Mouse (Mus musculus): ENCODE results near the gene Pofut1. TPM values are rescaled to one million over a fixed set of nuclear protein-coding genes. Genes with fewer than 3 reads are reported as not detected.

Pofut1 gene
- polyA plus RNA-seq, 1 experiment from 2014 or later: 5.7 TPM

- H3K27ac ChIP-seq (replicated peaks): no peak overlapping the region
- no peaks in the 10 kb centered on the region for H3K4me1 ChIP-seq
- 0 out of 2 replicates have a peak, but pooled peaks cover 2% of the 10 kb centered on the region for H3K36me3 ChIP-seq
- H3K4me2 ChIP-seq (replicated peaks): no peak overlapping the region
- H3K9me3 ChIP-seq: no peaks in the 10 kb centered on the region
- no peak for ATAC-seq (replicated peaks)
- H3K9ac ChIP-seq (replicated peaks): no peak overlapping the region
- 87% methylated on average over 3 of the region's 3 CpGs for WGBS
- no peak overlapping the region for H3K4me3 ChIP-seq
- H3K27me3 ChIP-seq: no peaks in the 10 kb centered on the region
These were observed 22.8 kb upstream of the Pofut1 start for GRCm38 (mm10) chr2:153218516-153218915.

- Histone ChIP-seq H3K27me3 (no peaks in the 10 kb centered on the region), H3K9ac (replicated peaks) (no peak overlapping the region), H3K4me1 (peaks cover 12% of the 10 kb centered on the region), H3K27ac (replicated peaks) (no peak overlapping the region), H3K36me3 (0 out of 2 replicates have a peak, but pooled peaks cover 2% of the 10 kb centered on the region), H3K9me3 (no peaks in the 10 kb centered on the region), H3K4me3 (no peak overlapping the region), H3K4me2 (replicated peaks) (no peak overlapping the region)
- ATAC-seq (replicated peaks): no peak
- 89% methylated on average over 4 of the region's 4 CpGs for WGBS
These were observed 19.7 kb upstream of the Pofut1 start for GRCm38 (mm10) chr2:153221620-153222019.

GRCm38 (mm10) chr2:153222130-153222529 is 19.2 kb upstream of the Pofut1 start:
- Histone ChIP-seq H3K9ac (replicated peaks) (no peak overlapping the region), H3K36me3 (0 out of 2 replicates have a peak, but pooled peaks cover 2% of the 10 kb centered on the region), H3K27ac (replicated peaks) (no peak overlapping the region), H3K4me2 (replicated peaks) (no peak overlapping the region), H3K4me1 (peaks cover 12% of the 10 kb centered on the region), H3K4me3 (no peak overlapping the region), H3K9me3 (no peaks in the 10 kb centered on the region), H3K27me3 (no peaks in the 10 kb centered on the region)
- no peak for ATAC-seq (replicated peaks)

- ATAC-seq (replicated peaks): no peak
- no peak overlapping the region for H3K27ac ChIP-seq (replicated peaks)
- 94% methylated on average over 2 of the region's 2 CpGs for WGBS
- peaks cover 5% of the 10 kb centered on the region; the same call in 1 of the 2 replicates for H3K36me3 ChIP-seq
- no peaks in the 10 kb centered on the region for H3K9me3 ChIP-seq
- H3K9ac ChIP-seq (replicated peaks): no peak overlapping the region
- no peak overlapping the region for H3K4me2 ChIP-seq (replicated peaks)
- no peak overlapping the region for H3K4me3 ChIP-seq
- H3K27me3 ChIP-seq: no peaks in the 10 kb centered on the region
- peaks cover 12% of the 10 kb centered on the region for H3K4me1 ChIP-seq
These were observed 18.8 kb upstream of the Pofut1 start for GRCm38 (mm10) chr2:153222566-153222965.

- WGBS: 4% methylated on average over 31 of the region's 31 CpGs
- peak; percentile 91 for ATAC-seq (replicated peaks)
- Histone ChIP-seq H3K4me1 (peaks cover 12% of the 10 kb centered on the region), H3K27ac (replicated peaks) (peak within 1 kb of the TSS; percentile 87), H3K4me2 (replicated peaks) (peak within 1 kb of the TSS; percentile 71), H3K9me3 (no peaks in the 10 kb centered on the region), H3K27me3 (no peaks in the 10 kb centered on the region), H3K36me3 (peaks cover 26% of the 10 kb centered on the region), H3K4me3 (peak within 1 kb of the TSS; percentile 68), H3K9ac (replicated peaks) (peak within 1 kb of the TSS; percentile 86)
These were observed 16.3 kb upstream of the Pofut1 start, which contains the start of gene Tspyl3 for GRCm38 (mm10) chr2:153224946-153225594. TSS of gene Tspyl3 (minus strand) at chr2:153225441.

- Histone ChIP-seq H3K9ac (replicated peaks) (peak overlapping the region; percentile 86; the same call in 1 of the 2 replicates), H3K36me3 (peaks cover 31% of the 10 kb centered on the region), H3K4me2 (replicated peaks) (peak overlapping the region; percentile 71), H3K27ac (replicated peaks) (peak overlapping the region; percentile 87), H3K9me3 (no peaks in the 10 kb centered on the region), H3K4me3 (peak overlapping the region; percentile 68), H3K4me1 (peaks cover 12% of the 10 kb centered on the region), H3K27me3 (no peaks in the 10 kb centered on the region)
- ATAC-seq (replicated peaks): no peak; the same call in 1 of the 2 replicates
- WGBS: 6% methylated on average over 3 of the region's 3 CpGs
These were observed 15.8 kb upstream of the Pofut1 start for GRCm38 (mm10) chr2:153225595-153225953.

- 98% methylated on average over 4 of the region's 4 CpGs for WGBS
- Histone ChIP-seq H3K4me3 (no peak overlapping the region), H3K4me1 (peaks cover 12% of the 10 kb centered on the region), H3K9me3 (no peaks in the 10 kb centered on the region), H3K27me3 (no peaks in the 10 kb centered on the region), H3K27ac (replicated peaks) (no peak overlapping the region), H3K4me2 (replicated peaks) (no peak overlapping the region), H3K36me3 (peaks cover 49% of the 10 kb centered on the region), H3K9ac (replicated peaks) (no peak overlapping the region)
- no peak for ATAC-seq (replicated peaks)
These were observed 13.4 kb upstream of the Pofut1 start for GRCm38 (mm10) chr2:153227959-153228358.

- 82% methylated on average over 5 of the region's 5 CpGs for WGBS
- H3K4me3 ChIP-seq: no peak overlapping the region
- no peak overlapping the region for H3K27ac ChIP-seq (replicated peaks)
- H3K36me3 ChIP-seq: peaks cover 55% of the 10 kb centered on the region
- no peaks in the 10 kb centered on the region for H3K27me3 ChIP-seq
- H3K4me2 ChIP-seq (replicated peaks): no peak overlapping the region
- peaks cover 12% of the 10 kb centered on the region for H3K4me1 ChIP-seq
- H3K9me3 ChIP-seq: no peaks in the 10 kb centered on the region
- no peak for ATAC-seq (replicated peaks)
- H3K9ac ChIP-seq (replicated peaks): no peak overlapping the region
These were observed 12.8 kb upstream of the Pofut1 start for GRCm38 (mm10) chr2:153228523-153228922.

- Histone ChIP-seq H3K36me3 (peaks cover 33% of the 10 kb centered on the region), H3K9me3 (no peaks in the 10 kb centered on the region), H3K27ac (replicated peaks) (no peak overlapping the region), H3K4me3 (no peak overlapping the region), H3K4me2 (replicated peaks) (no peak overlapping the region), H3K9ac (replicated peaks) (no peak overlapping the region), H3K27me3 (no peaks in the 10 kb centered on the region), H3K4me1 (peaks cover 33% of the 10 kb centered on the region)
- no peak for ATAC-seq (replicated peaks)
- WGBS: 69% methylated on average over 4 of the region's 4 CpGs
These were observed 4.1 kb upstream of the Pofut1 start for GRCm38 (mm10) chr2:153237193-153237592.

GRCm38 (mm10) chr2:153237891-153238290 is 3.4 kb upstream of the Pofut1 start:
- H3K4me2 ChIP-seq (replicated peaks): no peak overlapping the region
- no peak overlapping the region for H3K27ac ChIP-seq (replicated peaks)
- H3K36me3 ChIP-seq: peaks cover 29% of the 10 kb centered on the region
- no peaks in the 10 kb centered on the region for H3K27me3 ChIP-seq
- H3K9me3 ChIP-seq: no peaks in the 10 kb centered on the region
- no peak for ATAC-seq (replicated peaks)
- no peak overlapping the region for H3K4me3 ChIP-seq
- peaks cover 39% of the 10 kb centered on the region for H3K4me1 ChIP-seq
- no peak overlapping the region for H3K9ac ChIP-seq (replicated peaks)
- WGBS: 66% methylated on average over 4 of the region's 4 CpGs

GRCm38 (mm10) chr2:153238406-153238805 is 2.9 kb upstream of the Pofut1 start:
- no peak overlapping the region for H3K9ac ChIP-seq (replicated peaks)
- no peaks in the 10 kb centered on the region for H3K9me3 ChIP-seq
- no peak overlapping the region for H3K4me2 ChIP-seq (replicated peaks)
- peaks cover 39% of the 10 kb centered on the region for H3K4me1 ChIP-seq
- no peak overlapping the region for H3K27ac ChIP-seq (replicated peaks)
- H3K27me3 ChIP-seq: no peaks in the 10 kb centered on the region
- no peak for ATAC-seq (replicated peaks)
- peaks cover 24% of the 10 kb centered on the region for H3K36me3 ChIP-seq
- no peak overlapping the region for H3K4me3 ChIP-seq
- WGBS: 55% methylated on average over 2 of the region's 2 CpGs

- H3K4me1 ChIP-seq: peaks cover 39% of the 10 kb centered on the region
These were observed 2.1 kb upstream of the Pofut1 start for GRCm38 (mm10) chr2:153239021-153239859.

More at GRCm38 (mm10) chr2:153239021-153239859, 2.1 kb upstream of the Pofut1 start:
- ATAC-seq (replicated peaks): no peak
- Histone ChIP-seq H3K4me3 (peak overlapping the region; percentile 92), H3K9ac (replicated peaks) (peak overlapping the region; percentile 92), H3K4me2 (replicated peaks) (peak overlapping the region; percentile 84), H3K27ac (replicated peaks) (0 out of 2 replicates have a peak overlapping the region, but pooled peaks have one; percentile 27), H3K9me3 (no peaks in the 10 kb centered on the region), H3K36me3 (peaks cover 18% of the 10 kb centered on the region), H3K27me3 (no peaks in the 10 kb centered on the region)
- 42% methylated on average over 7 of the region's 7 CpGs for WGBS
